Mouse (Mus musculus): ENCODE data around the gene Olfr1122. TPM values are rescaled to one million over a fixed set of nuclear protein-coding genes. Genes with fewer than 3 reads are reported as not detected.

Olfr1122 gene
- polyA plus RNA-seq, 1 experiment from 2014 or later, result not detected

GRCm38 (mm10) chr2:87437731-87438130 lies 52.1 kb downstream of the Olfr1122 start:
- H3K4me2 ChIP-seq (ENCODE audit: low read length), result no peak overlapping the region
- 91% methylated on average over 16 of the region's 16 CpGs for WGBS
- ATAC-seq, result no peak

More at GRCm38 (mm10) chr2:87437731-87438130, 52.1 kb downstream of the Olfr1122 start:
- Histone ChIP-seq H3K27me3 (replicated peaks; ENCODE audit: control insufficient read depth, insufficient read depth, low read length) (no peaks in the 10 kb centered on the region), H3K4me3 (ENCODE audit: low read length) (no peak overlapping the region), H3K27ac (ENCODE audit: low read depth, low read length) (no peak overlapping the region), H3K4me1 (ENCODE audit: control insufficient read depth, insufficient read depth, low read depth, low read length) (no peaks in the 10 kb centered on the region), H3K9ac (ENCODE audit: low read depth, low read length) (no peak overlapping the region), H3K36me3 (ENCODE audit: control insufficient read depth, insufficient read depth, low read length) (no peaks in the 10 kb centered on the region), H3K9me3 (ENCODE audit: control insufficient read depth, low read length) (no peaks in the 10 kb centered on the region)

Other genes starting within 250 kb of the Olfr1122 start
- not detected in 2 replicates for gene Olfr1110, start 245.5 kb upstream of the Olfr1122 start, polyA plus RNA-seq (2015; fragmentation: Nextera tagmentation; extraction: Ambion mirVana)
- gene Olfr1111, start 233.2 kb upstream of the Olfr1122 start, polyA plus RNA-seq (2015; fragmentation: Nextera tagmentation; extraction: Ambion mirVana), result not detected in 2 replicates
- not detected in 2 replicates for gene Olfr1112, start 198.1 kb upstream of the Olfr1122 start, polyA plus RNA-seq (2015; fragmentation: Nextera tagmentation; extraction: Ambion mirVana)
- not detected in 2 replicates for gene Olfr1113, start 176.9 kb upstream of the Olfr1122 start, polyA plus RNA-seq (2015; fragmentation: Nextera tagmentation; extraction: Ambion mirVana)
- gene Olfr1115, start 137.8 kb upstream of the Olfr1122 start, polyA plus RNA-seq (2015; fragmentation: Nextera tagmentation; extraction: Ambion mirVana), result not detected in 2 replicates
- gene Olfr1116, start 118.3 kb upstream of the Olfr1122 start, polyA plus RNA-seq (2015; fragmentation: Nextera tagmentation; extraction: Ambion mirVana), result not detected in 2 replicates
- not detected in 2 replicates for gene Olfr1118, start 78.3 kb upstream of the Olfr1122 start, polyA plus RNA-seq (2015; fragmentation: Nextera tagmentation; extraction: Ambion mirVana)
- not detected in 2 replicates for gene Olfr1120, start 31.0 kb upstream of the Olfr1122 start, polyA plus RNA-seq (2015; fragmentation: Nextera tagmentation; extraction: Ambion mirVana)
- not detected in 2 replicates for gene Olfr1121, start 16.0 kb upstream of the Olfr1122 start, polyA plus RNA-seq (2015; fragmentation: Nextera tagmentation; extraction: Ambion mirVana)
- gene Olfr1123, start 30.8 kb downstream of the Olfr1122 start, polyA plus RNA-seq (2015; fragmentation: Nextera tagmentation; extraction: Ambion mirVana), result not detected in 2 replicates
- not detected in 2 replicates for gene Olfr1124, start 44.4 kb downstream of the Olfr1122 start, polyA plus RNA-seq (2015; fragmentation: Nextera tagmentation; extraction: Ambion mirVana)
- not detected in 2 replicates for gene Olfr1126, start 68.1 kb downstream of the Olfr1122 start, polyA plus RNA-seq (2015; fragmentation: Nextera tagmentation; extraction: Ambion mirVana)
- gene Pramel7, start 111.2 kb downstream of the Olfr1122 start, polyA plus RNA-seq (2015; fragmentation: Nextera tagmentation; extraction: Ambion mirVana), result not detected in 2 replicates
- gene Pramel6, start 120.7 kb downstream of the Olfr1122 start, polyA plus RNA-seq (2015; fragmentation: Nextera tagmentation; extraction: Ambion mirVana), result not detected in 2 replicates
- gene Olfr153, start 145.9 kb downstream of the Olfr1122 start, polyA plus RNA-seq (2015; fragmentation: Nextera tagmentation; extraction: Ambion mirVana), result not detected in 2 replicates
- gene Olfr1128, start 159.7 kb downstream of the Olfr1122 start, polyA plus RNA-seq (2015; fragmentation: Nextera tagmentation; extraction: Ambion mirVana), result not detected in 2 replicates
- gene Olfr1129, start 188.1 kb downstream of the Olfr1122 start, polyA plus RNA-seq (2015; fragmentation: Nextera tagmentation; extraction: Ambion mirVana), result not detected in 2 replicates
- gene Olfr1130, start 220.4 kb downstream of the Olfr1122 start, polyA plus RNA-seq (2015; fragmentation: Nextera tagmentation; extraction: Ambion mirVana), result not detected in 2 replicates
- gene Olfr1131, start 241.3 kb downstream of the Olfr1122 start, polyA plus RNA-seq (2015; fragmentation: Nextera tagmentation; extraction: Ambion mirVana), result not detected in 2 replicates